Mouse (Mus musculus) stomach, postnatal 0 days (tissue): ENCODE data around the gene Cnih4. TPM values are rescaled to one million over a fixed set of nuclear protein-coding genes. Genes with fewer than 3 reads are reported as not detected.

Experiments used
- ATAC-seq: fragments of 200-750 bp; cut with Nextera tagmentation; 2 replicates; pipeline ENCODE4 v1.8.0; 2017; ENCODE audit not compliant: low FRiP score, low TSS enrichment
- DNase-seq: peaks from one replicate; pipeline ENCODE4 v3.0.0-alpha.2; 2016; ENCODE audit warnings: low spot score
- H3K27ac ChIP-seq: fragments of 300-500 bp; sonication (generic); replicated peaks from 2 replicates; pipeline ENCODE4 v1.5.1; 2014; ENCODE audit warnings: mild to moderate bottlenecking, control low read depth
- H3K27me3 ChIP-seq: fragments of 300-500 bp; sonication (generic); 2 replicates; pipeline ENCODE4 v1.6.1; 2014; ENCODE audit warnings: low read length; ENCODE audit not compliant: control insufficient read depth, insufficient read depth
- H3K36me3 ChIP-seq: fragments of 300-500 bp; sonication (generic); 2 replicates; pipeline ENCODE4 v1.6.1; 2014; ENCODE audit warnings: low read length, mixed read lengths; ENCODE audit not compliant: control insufficient read depth, insufficient read depth
- H3K4me1 ChIP-seq: fragments of 300-500 bp; sonication (generic); replicated peaks from 2 replicates; pipeline ENCODE4 v1.6.1; 2014; ENCODE audit warnings: antibody characterized with exemption; ENCODE audit not compliant: control insufficient read depth, insufficient read depth
- H3K4me2 ChIP-seq: fragments of 300-500 bp; sonication (generic); replicated peaks from 2 replicates; pipeline ENCODE4 v1.6.1; 2014; ENCODE audit warnings: low read depth, mild to moderate bottlenecking, control low read depth, moderate library complexity
- H3K4me3 ChIP-seq: fragments of 300-500 bp; sonication (generic); 2 replicates; pipeline ENCODE4 v1.5.1; 2014; ENCODE audit warnings: low read depth, low read length, control low read depth
- H3K9ac ChIP-seq: fragments of 300-500 bp; sonication (generic); 2 replicates; pipeline ENCODE4 v1.6.1; 2014; ENCODE audit warnings: mild to moderate bottlenecking, low read length, control low read depth, mixed read lengths
- H3K9me3 ChIP-seq: fragments of 300-500 bp; sonication (generic); 2 replicates; pipeline ENCODE4 v1.6.1; 2016; ENCODE audit warnings: low read length; ENCODE audit not compliant: control insufficient read depth
- CTCF ChIP-seq: IDR thresholded peaks from 2 replicates; pipeline ENCODE4 v1.5.1; 2016; ENCODE audit warnings: antibody characterized with exemption, low read depth, mild to moderate bottlenecking, moderate library complexity
- EP300 ChIP-seq: optimal IDR thresholded peaks from 2 replicates; pipeline ENCODE3; 2016; ENCODE audit warnings: antibody characterized with exemption
- WGBS: fragments of 180-500 bp; shearing (Covaris S2); extraction: QIAGEN DNeasy Blood & Tissue Kit; methylation state at CpG from one replicate; pipeline ENCODE4 v1.1.7; 2014; 5-methylcytosine and 5-hydroxymethylcytosine counted together
- polyA plus RNA-seq: library from polyadenylated mRNA; unstranded; fragments of >200 nt; fragmentation: Nextera tagmentation; extraction: Ambion mirVana; gene quantifications from 2 replicates; pipeline ENCODE4 v1.2.1, GENCODE M21; 2015

Cnih4 gene
- polyA plus RNA-seq, 1 experiment from 2014 or later = 118 TPM

DNA sequence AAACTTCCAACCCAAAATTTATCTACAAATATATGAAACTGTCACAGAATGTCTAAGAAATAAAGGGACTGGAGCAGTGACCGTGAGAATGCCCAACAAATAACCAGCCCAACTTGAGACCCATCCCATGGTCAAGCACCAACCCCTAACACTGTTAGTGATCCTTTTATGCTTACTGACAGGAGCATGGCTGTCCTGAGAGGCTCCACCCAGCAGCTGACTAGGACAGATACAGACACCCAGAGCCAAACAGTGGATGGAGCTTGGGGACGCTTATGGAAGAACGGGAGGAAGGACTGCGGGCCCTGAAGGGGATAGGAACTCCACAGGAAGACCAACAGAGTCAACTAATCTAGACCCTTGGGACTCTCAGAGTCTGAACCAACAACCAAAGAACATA is 44.4 kb downstream of the Cnih4 start:
- WGBS = 94% methylated on average over 4 of the region's 4 CpGs
- TF ChIP-seq EP300 (no peak), CTCF (no peak)
- H3K4me1 ChIP-seq = no peaks in the 10 kb centered on the region
- ATAC-seq (no peak), DNase-seq (no peak)
- no peaks in the 10 kb centered on the region for H3K27me3 ChIP-seq
- no peaks in the 10 kb centered on the region for H3K9me3 ChIP-seq
- H3K27ac ChIP-seq = no peak overlapping the region
- H3K36me3 ChIP-seq = peaks cover 28% of the 10 kb centered on the region
- H3K9ac ChIP-seq = no peak overlapping the region
- no peak overlapping the region for H3K4me2 ChIP-seq
- H3K4me3 ChIP-seq = no peak overlapping the region

DNA sequence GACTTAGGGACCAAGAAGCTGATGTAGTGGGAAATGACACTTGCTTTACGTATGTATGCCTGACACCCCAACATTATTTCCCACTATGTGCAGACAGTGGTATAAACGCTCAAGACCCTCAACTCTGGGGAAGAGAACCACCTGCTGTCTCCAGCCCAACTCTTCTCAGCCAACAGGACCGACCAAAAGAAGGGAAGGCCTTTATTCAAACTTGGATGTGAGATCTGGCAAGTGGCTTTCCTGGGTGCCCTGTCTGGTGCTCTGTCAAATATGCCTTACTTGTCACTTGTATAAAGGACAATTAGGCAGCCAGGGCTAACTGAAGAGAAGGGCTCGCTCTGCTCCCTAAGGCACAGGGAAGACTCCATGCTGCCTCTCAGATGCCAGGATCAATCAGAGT is 55.0 kb downstream of the Cnih4 start:
- DNase-seq (no peak), ATAC-seq (no peak)
- TF ChIP-seq EP300 = no peak
- no peak for TF ChIP-seq CTCF
- Histone ChIP-seq H3K4me1 (no peaks in the 10 kb centered on the region), H3K4me2 (no peak overlapping the region), H3K9me3 (no peaks in the 10 kb centered on the region), H3K27me3 (no peaks in the 10 kb centered on the region), H3K4me3 (no peak overlapping the region), H3K27ac (no peak overlapping the region), H3K36me3 (peaks cover 37% of the 10 kb centered on the region), H3K9ac (no peak overlapping the region)
- WGBS = 83% methylated on average over 4 of the region's 4 CpGs

DNA sequence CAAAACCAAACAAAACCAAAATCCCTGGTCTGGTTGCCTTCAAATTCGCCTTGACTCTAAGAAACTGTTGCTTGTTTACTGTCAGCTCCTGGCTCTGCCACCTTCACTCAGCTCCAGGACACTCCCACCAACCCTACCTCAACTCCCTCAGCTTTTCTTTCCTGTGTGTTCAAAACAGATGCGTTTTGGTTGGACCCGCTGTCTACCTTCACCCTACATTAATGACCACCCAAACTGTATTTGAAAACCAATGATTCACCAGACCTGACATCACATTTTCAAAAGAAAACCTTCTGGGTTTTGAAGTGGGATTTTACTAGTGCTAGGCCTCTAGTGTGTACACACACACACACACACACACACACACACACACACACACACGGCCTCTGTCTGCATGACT is 65.7 kb downstream of the Cnih4 start:
- ATAC-seq (no peak), DNase-seq (no peak)
- Histone ChIP-seq H3K9me3 (no peaks in the 10 kb centered on the region), H3K36me3 (0 out of 2 replicates have a peak, but pooled peaks cover 2% of the 10 kb centered on the region), H3K27me3 (no peaks in the 10 kb centered on the region), H3K4me1 (peaks cover 2% of the 10 kb centered on the region; the same call in 1 of the 2 replicates), H3K4me3 (peak overlapping the region; percentile 99), H3K4me2 (peak overlapping the region; percentile 81), H3K27ac (peak overlapping the region; percentile 98), H3K9ac (peak overlapping the region; percentile 99)
- TF ChIP-seq CTCF (no peak), EP300 (no peak)
- 5% methylated on average over 4 of the region's 4 CpGs for WGBS

DNA sequence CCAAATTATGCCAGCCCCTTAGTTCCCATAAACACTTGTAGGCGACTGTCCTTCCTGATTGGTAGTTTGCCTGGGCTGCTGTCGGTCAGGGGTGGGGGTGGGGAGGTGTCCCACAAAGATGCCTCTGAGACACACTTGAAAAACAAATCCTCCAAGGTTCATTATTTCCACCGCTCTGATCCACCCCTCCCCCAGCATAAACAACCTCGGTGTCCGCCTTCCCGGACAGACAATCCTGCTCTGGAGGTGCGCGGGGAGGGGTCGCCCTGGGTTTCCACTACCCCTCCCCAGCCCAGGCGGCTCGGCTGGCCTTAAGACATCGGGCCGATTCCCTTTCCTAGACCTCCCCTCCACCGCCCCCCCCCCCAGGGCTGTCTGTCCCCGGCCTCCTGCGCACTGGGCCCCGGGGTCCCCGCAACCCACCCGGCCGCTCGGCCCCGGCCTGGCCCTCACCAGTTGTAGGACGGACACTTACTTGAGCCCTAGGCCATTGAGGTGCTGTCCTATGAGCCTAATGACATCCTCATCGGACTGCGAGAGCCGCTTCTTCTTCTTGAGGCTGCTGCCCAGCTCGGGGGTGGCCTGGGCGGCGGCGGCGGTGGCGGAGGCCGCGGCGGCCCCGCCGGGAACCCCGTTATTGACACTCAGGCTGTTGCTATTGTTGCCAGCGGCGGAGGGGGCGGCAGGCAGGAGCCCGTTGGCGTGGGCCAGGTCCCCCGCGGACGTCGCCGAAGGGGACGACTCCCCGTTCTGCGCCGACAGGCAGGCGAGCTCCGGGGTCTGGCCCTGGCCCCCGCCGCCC is 66.3 kb downstream of the Cnih4 start:
- Histone ChIP-seq H3K4me2 (peak overlapping the region; percentile 81), H3K4me1 (peaks cover 2% of the 10 kb centered on the region; the same call in 1 of the 2 replicates), H3K27ac (peak overlapping the region; percentile 98), H3K9ac (peak overlapping the region; percentile 99), H3K36me3 (0 out of 2 replicates have a peak, but pooled peaks cover 2% of the 10 kb centered on the region), H3K9me3 (no peaks in the 10 kb centered on the region), H3K27me3 (no peaks in the 10 kb centered on the region), H3K4me3 (peak overlapping the region; percentile 99)
- DNase-seq = peak; percentile 46
- ATAC-seq = peak; percentile 19
- 1% methylated on average over 29 of the region's 56 CpGs for WGBS
- TF ChIP-seq CTCF = no peak
- no peak for TF ChIP-seq EP300

DNA sequence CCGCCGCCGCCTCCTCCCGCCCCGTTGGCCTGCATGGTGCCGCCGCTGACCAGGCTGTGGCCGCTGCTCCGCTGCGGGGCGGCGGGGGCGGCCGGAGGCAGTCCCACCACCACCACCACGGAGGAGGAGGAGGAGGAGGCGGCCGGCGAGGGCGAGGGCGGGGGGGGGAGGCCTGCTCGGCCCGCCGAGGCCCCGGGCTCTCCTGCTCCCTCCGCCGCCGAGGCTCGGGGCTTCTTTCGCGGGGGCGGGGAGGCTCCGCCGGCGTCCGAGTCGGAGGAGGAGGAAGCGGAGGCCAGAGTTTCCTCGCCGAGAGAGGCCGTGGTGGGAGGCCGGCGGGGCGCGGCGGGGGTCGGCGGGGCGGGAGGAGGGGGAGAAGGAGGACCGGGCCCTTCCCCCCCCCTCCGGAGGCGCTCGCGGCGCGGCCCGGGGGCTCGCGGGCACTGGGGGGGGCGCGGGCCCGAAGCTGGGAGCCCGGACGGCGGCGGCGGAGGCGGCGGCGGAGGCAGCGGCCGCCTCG is 67.0 kb downstream of the Cnih4 start:
- peak overlapping the region; percentile 99 for H3K9ac ChIP-seq
- H3K27me3 ChIP-seq = no peaks in the 10 kb centered on the region
- H3K4me2 ChIP-seq = peak overlapping the region; percentile 81
- ATAC-seq (peak; percentile 36), DNase-seq (peak; percentile 60)
- TF ChIP-seq EP300 (no peak), CTCF (no peak)
- H3K9me3 ChIP-seq = no peaks in the 10 kb centered on the region
- peak overlapping the region; percentile 98 for H3K27ac ChIP-seq
- peak overlapping the region; percentile 99 for H3K4me3 ChIP-seq
- H3K4me1 ChIP-seq = peaks cover 2% of the 10 kb centered on the region; the same call in 1 of the 2 replicates
- 1% methylated on average over 12 of the region's 72 CpGs for WGBS
- H3K36me3 ChIP-seq = 0 out of 2 replicates have a peak, but pooled peaks cover 2% of the 10 kb centered on the region
